Mouse (Mus musculus) MEL (cell line): ENCODE results near the gene Dcn. TPM values are rescaled to one million over a fixed set of nuclear protein-coding genes. Genes with fewer than 3 reads are reported as not detected.

Experiments used
- DNase-seq: peaks from one replicate; pipeline ENCODE4 v3.0.0; 2011; ENCODE audit warnings: low read depth, low spot score
- H3K27ac ChIP-seq: 2 replicates; pipeline ENCODE4 v1.5.1; 2012; ENCODE audit warnings: low read depth, mild to moderate bottlenecking, control low read depth, low read length, moderate library complexity; ENCODE audit not compliant: control insufficient read depth
- H3K27me3 ChIP-seq, 2 experiments: fragments of 150-350 bp in 1 of 2; sonication (generic) in 1 of 2; 2 replicates each; pipeline ENCODE4 v1.6.1; 2012; ENCODE audit warnings: low read length in 2 of 2, mild to moderate bottlenecking in 2 of 2, improper control_type of control experiment in 1 of 2, moderate library complexity in 1 of 2; ENCODE audit not compliant: insufficient read depth in 2 of 2, control insufficient read depth in 1 of 2
- H3K36me3 ChIP-seq, 2 experiments: 2 replicates each; pipeline ENCODE4 v1.6.1; 2012 to 2014; ENCODE audit warnings: low read length in 2 of 2, improper control_type of control experiment in 1 of 2, inconsistent platforms in 1 of 2, mild to moderate bottlenecking in 1 of 2; ENCODE audit not compliant: insufficient read depth in 2 of 2, control insufficient read depth in 1 of 2
- H3K4me1 ChIP-seq, 2 experiments: fragments of 150-350 bp in 1 of 2; sonication (generic) in 1 of 2; 2 replicates each; pipeline ENCODE4 v1.6.1; 2012; ENCODE audit warnings: low read length in 2 of 2, improper control_type of control experiment in 1 of 2, mild to moderate bottlenecking in 1 of 2; ENCODE audit not compliant: insufficient read depth in 2 of 2, control insufficient read depth in 1 of 2
- H3K4me3 ChIP-seq, 2 experiments: fragments of 150-350 bp in 1 of 2; sonication (generic) in 1 of 2; 2 replicates each; pipeline ENCODE4 v1.5.1; 2012; ENCODE audit warnings: low read depth in 2 of 2, low read length in 2 of 2, mild to moderate bottlenecking in 2 of 2, moderate library complexity in 2 of 2, control low read depth in 1 of 2, improper control_type of control experiment in 1 of 2; ENCODE audit not compliant: control insufficient read depth in 1 of 2, insufficient read depth in 1 of 2
- H3K79me2 ChIP-seq: 2 replicates; pipeline ENCODE4 v1.6.1; 2012; ENCODE audit warnings: mild to moderate bottlenecking, low read length, moderate library complexity; ENCODE audit not compliant: control insufficient read depth, poor library complexity, insufficient read depth
- H3K9ac ChIP-seq: 2 replicates; pipeline ENCODE4 v1.6.1; 2012; ENCODE audit warnings: low read depth, mild to moderate bottlenecking, control low read depth, low read length, moderate library complexity; ENCODE audit not compliant: control insufficient read depth, poor library complexity, severe bottlenecking
- H3K9me3 ChIP-seq: fragments of 150-350 bp; sonication (generic); replicated peaks from 2 replicates; pipeline ENCODE4 v1.6.1; 2012; ENCODE audit warnings: mild to moderate bottlenecking, low read length, improper control_type of control experiment, moderate library complexity; ENCODE audit not compliant: insufficient read depth
- CHD2 ChIP-seq: IDR thresholded peaks from 2 replicates; pipeline ENCODE4 v1.6.1; 2011; ENCODE audit warnings: low read length, improper control_type of control experiment
- CTCF ChIP-seq, 3 experiments: IDR thresholded peaks in 2 of 3; conservative IDR thresholded peaks in 1 of 3; 2 replicates each; pipeline ENCODE4 v1.5.1; 2011 to 2012; ENCODE audit warnings: low read length in 3 of 3, low read depth in 2 of 3, mild to moderate bottlenecking in 2 of 3, improper control_type of control experiment in 1 of 3, inconsistent platforms in 1 of 3, mixed read lengths in 1 of 3, moderate library complexity in 1 of 3; ENCODE audit not compliant: control insufficient read depth in 1 of 3, insufficient read depth in 1 of 3, poor library complexity in 1 of 3, severe bottlenecking in 1 of 3
- ETS1 ChIP-seq: IDR thresholded peaks from 2 replicates; pipeline ENCODE4 v1.6.1; 2012; ENCODE audit warnings: low read depth, mild to moderate bottlenecking, inconsistent platforms, low read length, improper control_type of control experiment, moderate library complexity
- GABPA ChIP-seq: IDR thresholded peaks from 2 replicates; pipeline ENCODE4 v1.6.1; 2012; ENCODE audit warnings: low read depth, mild to moderate bottlenecking, inconsistent platforms, low read length, improper control_type of control experiment, moderate library complexity
- GATA1 ChIP-seq: IDR thresholded peaks from 2 replicates; pipeline ENCODE4 v1.6.1; 2011; ENCODE audit warnings: low read depth, low read length, improper control_type of control experiment
- HCFC1 ChIP-seq: IDR thresholded peaks from 2 replicates; pipeline ENCODE4 v1.6.1; 2012; ENCODE audit warnings: low read depth, mild to moderate bottlenecking, inconsistent platforms, low read length, improper control_type of control experiment, moderate library complexity
- JUND ChIP-seq: IDR thresholded peaks from 2 replicates; pipeline ENCODE4 v1.6.1; 2011; ENCODE audit warnings: low read depth, mild to moderate bottlenecking, improper control_type of control experiment, low read length
- MAX ChIP-seq: IDR thresholded peaks from 2 replicates; pipeline ENCODE4 v1.6.1; 2011; ENCODE audit warnings: low read length, improper control_type of control experiment
- NELFE ChIP-seq: IDR thresholded peaks from 2 replicates; pipeline ENCODE4 v1.6.1; 2011; ENCODE audit warnings: low read depth, low read length, improper control_type of control experiment
- RAD21 ChIP-seq: IDR thresholded peaks from 2 replicates; pipeline ENCODE4 v1.6.1; 2011; ENCODE audit warnings: mild to moderate bottlenecking, low read depth, low read length, improper control_type of control experiment
- SMC3 ChIP-seq: IDR thresholded peaks from 2 replicates; pipeline ENCODE4 v1.6.1; 2011; ENCODE audit warnings: low read depth, low read length, improper control_type of control experiment
- TBP ChIP-seq: IDR thresholded peaks from 2 replicates; pipeline ENCODE4 v1.8.0; 2011; ENCODE audit warnings: low read depth, low read length, improper control_type of control experiment
- UBTF ChIP-seq: IDR thresholded peaks from 2 replicates; pipeline ENCODE4 v1.6.1; 2012; ENCODE audit warnings: low read depth, mild to moderate bottlenecking, inconsistent platforms, low read length, improper control_type of control experiment, moderate library complexity, borderline replicate concordance; ENCODE audit not compliant: insufficient read depth
- ZC3H11A ChIP-seq: IDR thresholded peaks from 2 replicates; pipeline ENCODE4 v1.6.1; 2012; ENCODE audit warnings: low read depth, mild to moderate bottlenecking, inconsistent platforms, low read length, improper control_type of control experiment
- ZKSCAN1 ChIP-seq: IDR thresholded peaks from 2 replicates; pipeline ENCODE4 v1.6.1; 2012; ENCODE audit warnings: low read depth, mild to moderate bottlenecking, inconsistent platforms, low read length, improper control_type of control experiment, moderate library complexity
- ZMIZ1 ChIP-seq: IDR thresholded peaks from 2 replicates; pipeline ENCODE4 v1.6.1; 2012; ENCODE audit warnings: low read depth, mild to moderate bottlenecking, inconsistent platforms, low read length, improper control_type of control experiment, moderate library complexity
- polyA plus RNA-seq, 2 experiments: library from polyadenylated mRNA; stranded (reverse) in 1 of 2; unstranded in 1 of 2; fragments of >175 nt in 1 of 2; fragments of >200 nt in 1 of 2; gene quantifications; 2 replicates each; pipeline versions ENCODE4 v1.2.1 to v1.2.4; 2012; ENCODE audit warnings: low replicate concordance in 2 of 2, low read depth in 1 of 2; ENCODE audit not compliant: insufficient read length in 2 of 2, insufficient read depth in 1 of 2, missing spikeins in 1 of 2
- total RNA-seq: library from RNA; depleted of rRNA; stranded (reverse); fragments of 300-350 nt; gene quantifications from 2 replicates; pipeline ENCODE4 v1.2.3, GENCODE M21; 2012

Gene Dcn
- total and polyA plus RNA-seq, 3 experiments, result not detected

DNA sequence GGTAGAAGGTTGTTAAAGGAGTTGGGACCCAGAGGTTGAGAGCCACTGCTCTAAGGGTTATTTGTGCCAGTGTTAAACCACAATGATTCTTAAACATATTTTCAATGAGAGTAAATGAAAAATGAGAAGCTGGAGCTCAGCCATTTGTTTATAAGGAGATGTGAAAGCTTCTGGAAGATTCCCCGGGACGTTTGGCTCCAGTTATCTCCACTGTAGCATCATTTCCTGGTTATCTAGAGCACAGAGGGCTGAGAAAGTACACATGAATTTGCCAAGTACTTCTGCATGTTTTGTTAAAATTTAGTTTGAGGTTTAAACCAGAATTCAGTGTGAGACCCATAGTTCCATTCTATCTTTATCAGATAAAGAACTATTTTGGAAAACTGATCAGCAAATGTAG, 5.7 kb downstream of the Dcn start:
- no peak for DNase-seq
- Histone ChIP-seq H3K27me3 (no peaks in the 10 kb centered on the region), H3K4me1 (no peaks in the 10 kb centered on the region), H3K9me3 (no peaks in the 10 kb centered on the region), H3K36me3 (no peaks in the 10 kb centered on the region), H3K4me3 (no peak overlapping the region), H3K27ac (no peak overlapping the region)
- TF ChIP-seq HCFC1 (no peak), ZKSCAN1 (no peak), SMC3 (no peak), ZMIZ1 (no peak), MAX (no peak)
- TF ChIP-seq, all 39 proteins: peak for 0
- H3K9ac ChIP-seq, result no peak overlapping the region
- H3K79me2 ChIP-seq, result no peaks in the 10 kb centered on the region

DNA sequence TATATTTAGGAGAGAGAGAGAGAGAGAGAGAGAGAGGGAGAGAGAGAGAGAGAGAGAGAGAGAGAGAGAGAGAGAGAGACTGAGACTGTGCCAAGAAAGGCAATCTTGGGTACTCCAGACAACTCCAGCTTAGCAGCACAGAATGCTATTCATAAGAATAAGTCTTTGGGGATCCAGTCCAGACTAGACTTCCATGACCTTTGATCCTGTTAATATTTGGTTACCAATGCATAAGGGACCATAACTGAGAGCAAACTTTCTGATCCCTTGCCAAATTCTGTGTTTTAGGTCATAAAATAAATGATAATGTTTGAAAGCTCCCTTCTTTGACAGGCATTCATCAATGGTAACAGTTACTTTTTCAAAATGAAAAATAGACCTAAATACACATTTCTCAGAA, 6.7 kb downstream of the Dcn start:
- H3K36me3 ChIP-seq, result no peaks in the 10 kb centered on the region
- H3K9me3 ChIP-seq, result no peaks in the 10 kb centered on the region
- no peaks in the 10 kb centered on the region for H3K79me2 ChIP-seq
- TF ChIP-seq ZMIZ1 (no peak), JUND (no peak), GATA1 (no peak), CHD2 (no peak), RAD21 (no peak), UBTF (no peak), TBP (no peak), NELFE (no peak), CTCF (IDR thresholded peaks at IDR 0.05 in 2 of 3, conservative IDR thresholded peaks at IDR 0.05 in 1 of 3; ENCODE audit: control insufficient read depth in 1 of 3, insufficient read depth in 1 of 3, low read depth in 2 of 3, low read length in 3 of 3, poor library complexity in 1 of 3, severe bottlenecking in 1 of 3) (no peak)
- DNase-seq, result no peak
- H3K27me3 ChIP-seq, result no peaks in the 10 kb centered on the region
- H3K9ac ChIP-seq, result no peak overlapping the region
- no peak overlapping the region for H3K27ac ChIP-seq
- H3K4me1 ChIP-seq, result no peaks in the 10 kb centered on the region
- H3K4me3 ChIP-seq, result no peak overlapping the region

DNA sequence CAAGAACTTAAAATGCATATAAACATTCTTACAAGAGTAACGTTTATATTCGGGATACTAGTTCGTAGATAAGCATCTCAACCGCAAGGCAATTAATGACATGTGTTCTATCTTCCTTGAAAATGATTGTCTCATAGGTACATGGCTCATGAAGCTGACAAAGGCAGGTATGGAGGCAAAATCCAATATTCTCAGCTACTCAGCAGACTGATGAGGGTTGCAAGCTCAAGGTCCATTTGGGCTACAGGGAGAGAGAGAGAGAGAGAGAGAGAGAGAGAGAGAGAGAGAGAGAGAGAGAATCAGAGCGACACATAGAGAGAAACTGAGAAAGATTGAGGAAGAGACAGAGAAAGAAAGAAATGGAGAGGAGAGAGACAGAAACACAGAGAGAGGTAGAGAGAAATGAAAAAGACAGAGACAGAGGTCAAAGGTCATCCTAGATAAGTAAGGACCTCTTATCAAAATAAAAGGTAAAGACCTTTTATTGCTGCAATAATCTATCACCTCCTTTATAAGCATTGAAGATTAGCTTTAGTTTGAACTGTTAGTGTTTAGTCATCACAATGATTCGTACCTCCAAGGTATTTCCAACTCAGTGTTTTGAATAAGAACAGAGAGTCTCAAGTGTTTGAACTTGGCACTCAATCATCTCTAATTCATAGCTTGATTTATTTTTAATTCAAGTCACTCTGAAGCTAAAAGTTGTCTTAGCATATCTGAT, 8.0 kb downstream of the Dcn start:
- Histone ChIP-seq H3K27me3 (no peaks in the 10 kb centered on the region), H3K4me3 (no peak overlapping the region), H3K79me2 (no peaks in the 10 kb centered on the region), H3K9ac (no peak overlapping the region), H3K27ac (no peak overlapping the region), H3K36me3 (no peaks in the 10 kb centered on the region), H3K4me1 (no peaks in the 10 kb centered on the region), H3K9me3 (no peaks in the 10 kb centered on the region)
- TF ChIP-seq ZC3H11A, result no peak
- TF ChIP-seq ETS1, result no peak
- no peak for TF ChIP-seq GABPA
- TF ChIP-seq ZKSCAN1, result no peak
- DNase-seq, result no peak
